Mouse (Mus musculus): ENCODE results near the gene Mex3a. TPM values are rescaled to one million over a fixed set of nuclear protein-coding genes. Genes with fewer than 3 reads are reported as not detected.
A peak's percentile ranks its signal among the peaks of the same experiment; 100 is the strongest.

The Mex3a gene
- total RNA-seq, 4 experiments from 2014 or later: 0.07 to 0.31 (median 0.15) TPM

GRCm38 (mm10) chr3:88527565-88527964, 4.6 kb upstream of the Mex3a start:
- no peak for DNase-seq (ENCODE audit: low spot score in 2 of 2)

GRCm38 (mm10) chr3:88528646-88529045, 3.5 kb upstream of the Mex3a start:
- DNase-seq (ENCODE audit: low spot score in 2 of 2): no peak

GRCm38 (mm10) chr3:88529204-88530000, 2.8 kb upstream of the Mex3a start:
- no peak for DNase-seq (ENCODE audit: low spot score in 2 of 2)

DNA sequence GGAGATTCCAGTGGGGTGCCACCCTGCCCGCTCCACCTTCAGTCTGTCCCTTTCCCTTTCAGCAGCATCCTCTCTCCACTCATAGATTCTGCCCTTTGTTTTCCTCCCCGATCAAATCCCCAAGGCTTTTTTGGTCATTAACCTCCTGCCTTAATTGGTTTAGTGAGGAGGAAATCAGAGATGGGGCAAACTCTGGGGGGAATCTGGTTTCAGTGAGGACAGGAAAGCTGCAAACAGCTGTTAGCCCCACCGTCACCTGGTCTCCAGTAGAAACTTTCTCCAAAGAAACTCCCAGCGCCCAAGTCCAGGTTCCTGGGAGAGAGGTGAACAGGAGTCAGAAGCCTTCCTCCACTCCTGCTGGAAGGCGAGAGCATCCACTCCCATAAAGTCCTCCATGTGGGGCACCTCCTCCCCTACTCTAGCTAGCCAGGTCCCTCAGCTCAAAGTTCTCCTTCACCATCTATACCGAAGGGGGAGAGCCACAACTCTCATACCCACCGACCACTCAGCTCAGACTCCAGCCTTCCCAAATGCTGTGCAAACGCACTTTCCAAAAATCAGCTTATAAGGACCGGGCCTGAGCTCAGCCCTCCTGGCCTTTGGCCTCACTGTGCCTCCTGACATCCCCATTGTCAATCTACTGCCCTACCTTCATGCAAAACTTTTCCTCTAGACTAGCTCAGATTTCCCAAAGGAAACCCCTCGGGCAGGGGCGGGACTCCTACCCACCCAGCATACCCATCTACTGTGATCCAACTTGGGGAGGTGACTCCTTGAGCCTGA, 1.9 kb upstream of the Mex3a start:
- DNase-seq (ENCODE audit: low spot score in 2 of 2): no peak

- DNase-seq (ENCODE audit: low spot score in 2 of 2): peak; percentile 67 to 69
Measured at GRCm38 (mm10) chr3:88531348-88532298, 572 bp upstream of the Mex3a start.

- no peak for DNase-seq (ENCODE audit: low spot score in 2 of 2)
Measured at GRCm38 (mm10) chr3:88532689-88533511, 705 bp downstream of the Mex3a start.

- DNase-seq (ENCODE audit: low spot score in 2 of 2): no peak
Measured at GRCm38 (mm10) chr3:88533706-88534105, 1.5 kb downstream of the Mex3a start.

DNA sequence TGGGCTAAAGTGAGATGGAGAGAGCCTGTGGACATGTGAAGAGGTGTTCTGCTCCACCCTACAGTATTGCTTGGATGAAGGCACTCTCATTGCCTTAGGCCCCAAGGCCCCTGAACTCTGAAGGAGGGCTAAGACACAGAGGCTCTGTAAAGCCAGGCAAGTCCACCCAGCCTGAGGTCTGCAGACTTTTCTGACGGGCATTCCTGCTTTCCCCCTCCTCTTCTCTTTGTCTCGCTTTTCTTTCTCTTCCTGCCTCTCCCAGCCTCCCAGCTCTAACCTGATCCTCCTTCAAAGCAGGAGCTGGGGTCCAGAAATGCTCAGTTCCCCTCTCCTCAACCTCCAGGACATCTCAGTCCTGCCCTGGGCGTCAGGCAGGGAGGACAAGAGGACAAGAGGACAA, 2.8 kb downstream of the Mex3a start:
- DNase-seq (ENCODE audit: low spot score in 2 of 2): no peak

- no peak for DNase-seq (ENCODE audit: low spot score in 2 of 2)
Measured at GRCm38 (mm10) chr3:88535527-88535926, 3.3 kb downstream of the Mex3a start.

GRCm38 (mm10) chr3:88536103-88536930, 4.1 kb downstream of the Mex3a start:
- DNase-seq (ENCODE audit: low spot score in 2 of 2): peak; percentile 77 to 84

- DNase-seq (ENCODE audit: low spot score in 2 of 2): no peak
Measured at GRCm38 (mm10) chr3:88537146-88537545, 5.0 kb downstream of the Mex3a start.

DNA sequence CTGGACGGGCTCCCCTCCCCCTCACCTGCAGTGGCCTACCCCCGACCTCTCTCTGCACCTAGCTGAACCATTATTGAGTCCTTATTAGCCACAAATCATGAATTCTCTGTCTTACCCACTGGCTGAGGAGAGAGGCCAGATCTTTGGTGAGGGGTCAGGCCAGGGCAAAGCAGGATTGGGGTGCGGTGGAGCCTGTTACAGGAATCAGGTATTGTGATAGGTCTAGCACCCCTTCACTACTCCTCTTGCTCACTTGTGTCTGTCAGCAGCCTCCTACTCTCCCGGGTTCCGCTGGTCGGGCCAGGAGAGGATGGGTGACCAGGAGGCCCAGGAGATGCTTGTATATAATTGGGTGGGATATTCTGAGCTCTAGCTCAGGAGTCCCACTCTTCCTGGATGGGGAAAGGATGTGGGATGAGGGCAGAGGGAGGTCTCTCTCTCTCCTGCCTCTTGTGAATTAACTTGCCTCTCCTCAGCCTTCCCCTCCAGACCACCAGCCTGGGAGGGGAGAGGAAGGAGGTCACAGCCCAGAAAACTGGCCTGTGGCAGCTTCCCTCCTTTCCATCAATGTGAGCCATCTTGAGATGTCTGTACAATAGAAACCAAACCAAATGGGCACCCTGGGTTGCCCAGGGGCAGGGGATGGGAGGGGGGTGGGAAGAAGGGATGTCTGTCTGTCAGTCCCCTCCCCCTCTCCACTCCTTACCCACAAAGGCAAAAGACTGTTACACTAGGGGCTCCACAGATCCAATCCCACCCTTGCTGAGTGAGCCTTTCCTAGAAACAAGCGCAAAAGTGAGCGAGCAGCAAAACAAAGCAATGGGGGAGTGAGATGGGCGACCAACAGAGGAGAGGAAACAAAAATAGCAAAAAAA, 6.3 kb downstream of the Mex3a start:
- DNase-seq (ENCODE audit: low spot score in 2 of 2): no peak

DNA sequence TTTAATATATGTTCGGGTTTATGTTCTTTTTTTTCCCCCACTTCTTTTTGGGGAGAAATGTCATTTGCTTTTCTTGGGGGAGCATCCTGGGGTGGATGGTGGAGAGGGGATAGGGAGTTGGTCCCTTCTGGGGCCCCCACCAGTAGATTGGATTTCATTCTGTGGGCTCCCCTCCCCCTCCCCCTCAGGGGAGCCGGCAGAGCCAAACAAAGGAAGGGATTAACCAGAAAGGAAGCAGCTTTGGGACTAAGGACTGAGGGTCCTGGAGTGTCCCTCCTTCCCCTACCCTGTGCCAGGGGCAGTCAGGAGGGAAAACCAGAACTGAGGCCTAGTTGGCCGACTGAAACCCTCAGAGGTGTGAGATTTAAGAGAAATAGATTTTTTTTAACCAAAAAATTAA, 7.2 kb downstream of the Mex3a start:
- DNase-seq (ENCODE audit: low spot score in 2 of 2): no peak

- no peak for DNase-seq (ENCODE audit: low spot score in 2 of 2)
Measured at GRCm38 (mm10) chr3:88540085-88540484, 7.9 kb downstream of the Mex3a start.

DNA sequence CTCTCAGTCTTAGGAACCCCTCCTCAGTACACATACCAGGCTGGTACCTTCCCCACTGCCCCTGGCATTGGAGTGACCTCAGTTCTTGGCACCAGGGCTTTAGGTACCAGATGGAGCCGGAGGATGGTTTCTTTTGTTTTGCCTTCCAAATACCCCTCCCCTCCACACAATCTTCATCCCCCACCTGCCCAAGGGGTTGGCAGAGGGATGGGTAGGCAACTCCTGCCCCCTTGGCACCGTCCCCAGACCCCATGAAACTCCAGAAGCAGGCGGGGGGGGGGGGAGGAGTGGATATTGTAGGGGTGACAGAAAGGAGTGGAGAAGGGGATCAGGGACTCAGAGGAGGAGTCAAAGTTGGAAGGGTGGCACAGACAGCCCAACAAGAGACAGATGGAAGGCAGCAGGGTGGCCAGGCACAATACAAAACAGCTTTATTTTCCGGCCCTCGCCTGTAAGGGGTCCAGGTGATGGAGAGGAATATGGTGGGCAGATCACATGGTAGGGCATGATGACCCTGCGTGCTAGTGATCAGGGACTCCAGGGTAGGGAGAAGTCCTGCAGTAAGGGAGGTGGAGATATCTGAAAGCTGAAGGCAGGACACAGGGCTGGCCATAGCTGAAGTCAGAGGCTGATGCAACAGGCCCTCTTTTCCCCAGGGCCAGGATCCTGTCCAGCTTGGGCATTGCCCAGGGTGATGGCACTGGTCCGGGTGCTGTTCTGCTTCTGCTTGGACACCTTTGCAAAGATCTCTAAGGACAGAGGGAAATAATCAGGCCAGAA, 9.6 kb downstream of the Mex3a start:
- no peak for DNase-seq (ENCODE audit: low spot score in 2 of 2)

DNA sequence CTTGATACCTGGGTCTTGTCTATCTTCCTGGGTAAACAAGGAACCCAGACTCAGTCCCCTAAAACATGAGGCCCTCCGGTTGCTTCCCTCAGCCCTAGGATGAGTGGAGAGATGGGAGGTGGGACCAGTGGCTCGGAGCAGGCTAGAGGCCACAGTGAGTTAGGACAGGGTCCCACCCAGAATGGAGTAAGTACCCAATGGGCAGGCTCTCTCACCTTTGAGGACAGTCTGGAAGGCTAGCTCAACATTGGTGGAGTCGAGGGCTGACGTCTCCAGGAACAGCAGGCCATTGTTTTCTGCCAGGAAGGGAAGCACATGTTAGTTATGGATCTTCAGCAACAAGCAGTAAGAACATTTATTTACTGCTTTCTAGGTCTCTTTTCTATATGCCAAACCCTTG, 10.3 kb downstream of the Mex3a start:
- DNase-seq (ENCODE audit: low spot score in 2 of 2): no peak

DNA sequence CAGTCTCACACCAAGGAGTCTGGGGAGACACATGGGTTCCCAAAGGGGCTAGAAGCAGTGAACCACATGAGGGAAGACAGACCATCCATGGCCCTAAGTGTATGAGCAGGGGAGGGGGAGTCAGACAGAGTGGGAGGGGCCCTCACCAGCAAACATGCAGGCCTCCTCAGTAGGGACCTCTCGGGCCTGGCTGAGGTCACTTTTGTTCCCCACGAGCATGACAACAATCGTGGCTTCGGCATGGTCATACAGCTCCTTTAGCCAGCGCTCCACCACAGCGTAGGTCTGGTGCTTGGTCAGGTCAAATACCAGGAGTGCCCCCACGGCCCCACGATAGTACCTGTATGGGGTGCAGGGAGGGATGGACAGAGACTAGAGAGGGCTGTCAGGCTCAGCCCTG, 11.0 kb downstream of the Mex3a start:
- DNase-seq (ENCODE audit: low spot score in 2 of 2): no peak
